Mouse (Mus musculus): Measurements from ENCODE around the gene Otc. TPM values are rescaled to one million over a fixed set of nuclear protein-coding genes. Genes with fewer than 3 reads are reported as not detected.

Otc gene
- total RNA-seq (2014; rRNA removed) = not detected in 2 replicates
- not detected in 2 replicates for polyA plus RNA-seq (2015; fragmentation: Nextera tagmentation; extraction: Ambion mirVana)

GRCm38 (mm10) chrX:10251852-10252504, at the start of gene Otc:
Otc (plus strand) TSS chrX:10252305.
- ATAC-seq (ENCODE audit: low FRiP score) (0 out of 2 replicates have a peak, but pooled peaks have one; percentile 44), DNase-seq (ENCODE audit: low spot score) (peak; percentile 14)
- H3K9me3 ChIP-seq (ENCODE audit: low read length) = no peaks in the 10 kb centered on the region
- no peak within 1 kb of the TSS for H3K27ac ChIP-seq (ENCODE audit: low read depth, low read length)
- no peaks in the 10 kb centered on the region for H3K27me3 ChIP-seq (ENCODE audit: insufficient read depth, low read length)
- H3K36me3 ChIP-seq (ENCODE audit: insufficient read depth, low read length) = no peaks in the 10 kb centered on the region
- H3K4me3 ChIP-seq (ENCODE audit: low read depth, low read length) = no peak within 1 kb of the TSS
- H3K4me2 ChIP-seq (ENCODE audit: low read depth, low read length, poor library complexity, severe bottlenecking) = no peak within 1 kb of the TSS
- TF ChIP-seq CTCF (IDR thresholded peaks at IDR 0.05) = no peak
- WGBS = 37% methylated on average over 2 of the region's 2 CpGs
- H3K4me1 ChIP-seq (ENCODE audit: insufficient read depth, low read length) = no peaks in the 10 kb centered on the region
- no peak within 1 kb of the TSS for H3K9ac ChIP-seq (replicated peaks; ENCODE audit: low read length, poor library complexity, severe bottlenecking)

- no peaks in the 10 kb centered on the region for H3K9me3 ChIP-seq (ENCODE audit: low read length)
- H3K36me3 ChIP-seq (ENCODE audit: insufficient read depth, low read length) = peaks cover 6% of the 10 kb centered on the region; the same call in 1 of the 2 replicates
- 84% methylated on average over 5 of the region's 5 CpGs for WGBS
- no peak for ATAC-seq (ENCODE audit: low FRiP score)
- no peak for TF ChIP-seq CTCF (IDR thresholded peaks at IDR 0.05)
- H3K4me2 ChIP-seq (ENCODE audit: low read depth, low read length, poor library complexity, severe bottlenecking) = no peak overlapping the region
- no peak for DNase-seq (ENCODE audit: low spot score)
- no peaks in the 10 kb centered on the region for H3K4me1 ChIP-seq (ENCODE audit: insufficient read depth, low read length)
- H3K27ac ChIP-seq (ENCODE audit: low read depth, low read length) = no peak overlapping the region
- H3K4me3 ChIP-seq (ENCODE audit: low read depth, low read length) = no peak overlapping the region
- no peak overlapping the region for H3K9ac ChIP-seq (replicated peaks; ENCODE audit: low read length, poor library complexity, severe bottlenecking)
- no peaks in the 10 kb centered on the region for H3K27me3 ChIP-seq (ENCODE audit: insufficient read depth, low read length)
Measured at GRCm38 (mm10) chrX:10205937-10206336, 46.2 kb upstream of the Otc start.

- 27% methylated on average over 16 of the region's 16 CpGs for WGBS
- H3K4me1 ChIP-seq (ENCODE audit: insufficient read depth, low read length) = no peaks in the 10 kb centered on the region
- peak overlapping the region; percentile 34 for H3K4me2 ChIP-seq (ENCODE audit: low read depth, low read length, poor library complexity, severe bottlenecking)
- H3K4me3 ChIP-seq (ENCODE audit: low read depth, low read length) = peak overlapping the region; percentile 54
- H3K27me3 ChIP-seq (ENCODE audit: insufficient read depth, low read length) = no peaks in the 10 kb centered on the region
- no peaks in the 10 kb centered on the region for H3K9me3 ChIP-seq (ENCODE audit: low read length)
- peak overlapping the region; percentile 67 for H3K9ac ChIP-seq (replicated peaks; ENCODE audit: low read length, poor library complexity, severe bottlenecking)
- H3K36me3 ChIP-seq (ENCODE audit: insufficient read depth, low read length) = no peaks in the 10 kb centered on the region
- no peak for TF ChIP-seq CTCF (IDR thresholded peaks at IDR 0.05)
- ATAC-seq (ENCODE audit: low FRiP score) (peak; percentile 53; the same call in 1 of the 2 replicates), DNase-seq (ENCODE audit: low spot score) (peak; percentile 56)
- peak overlapping the region; percentile 83 for H3K27ac ChIP-seq (ENCODE audit: low read depth, low read length)
Measured at GRCm38 (mm10) chrX:10215972-10216371, 36.1 kb upstream of the Otc start.

GRCm38 (mm10) chrX:10216410-10216949, 35.6 kb upstream of the Otc start, which contains the start of gene Rpgr:
Rpgr (minus strand) TSS chrX:10216920.
- H3K4me3 ChIP-seq (ENCODE audit: low read depth, low read length) = peak within 1 kb of the TSS; percentile 54
- H3K36me3 ChIP-seq (ENCODE audit: insufficient read depth, low read length) = no peaks in the 10 kb centered on the region
- H3K9me3 ChIP-seq (ENCODE audit: low read length) = no peaks in the 10 kb centered on the region
- H3K4me1 ChIP-seq (ENCODE audit: insufficient read depth, low read length) = no peaks in the 10 kb centered on the region
- peak; percentile 94 for DNase-seq (ENCODE audit: low spot score)
- peak within 1 kb of the TSS; percentile 34 for H3K4me2 ChIP-seq (ENCODE audit: low read depth, low read length, poor library complexity, severe bottlenecking)
- peak; percentile 85 for TF ChIP-seq CTCF (IDR thresholded peaks at IDR 0.05)
- peak within 1 kb of the TSS; percentile 67 for H3K9ac ChIP-seq (replicated peaks; ENCODE audit: low read length, poor library complexity, severe bottlenecking)
- 18% methylated on average over 41 of the region's 47 CpGs for WGBS
- peak; percentile 98 for ATAC-seq (ENCODE audit: low FRiP score)
- no peaks in the 10 kb centered on the region for H3K27me3 ChIP-seq (ENCODE audit: insufficient read depth, low read length)
- peak within 1 kb of the TSS; percentile 83 for H3K27ac ChIP-seq (ENCODE audit: low read depth, low read length)

- H3K27me3 ChIP-seq (ENCODE audit: insufficient read depth, low read length) = no peaks in the 10 kb centered on the region
- H3K4me1 ChIP-seq (ENCODE audit: insufficient read depth, low read length) = no peaks in the 10 kb centered on the region
- no peak overlapping the region for H3K4me2 ChIP-seq (ENCODE audit: low read depth, low read length, poor library complexity, severe bottlenecking)
- TF ChIP-seq CTCF (IDR thresholded peaks at IDR 0.05) = no peak
- no peaks in the 10 kb centered on the region for H3K36me3 ChIP-seq (ENCODE audit: insufficient read depth, low read length)
- no peaks in the 10 kb centered on the region for H3K9me3 ChIP-seq (ENCODE audit: low read length)
- DNase-seq (ENCODE audit: low spot score) = peak; percentile 42
- H3K9ac ChIP-seq (replicated peaks; ENCODE audit: low read length, poor library complexity, severe bottlenecking) = no peak overlapping the region
- no peak overlapping the region for H3K27ac ChIP-seq (ENCODE audit: low read depth, low read length)
- no peak overlapping the region for H3K4me3 ChIP-seq (ENCODE audit: low read depth, low read length)
- ATAC-seq (ENCODE audit: low FRiP score) = no peak
- WGBS = 65% methylated on average over 6 of the region's 6 CpGs
Measured at GRCm38 (mm10) chrX:10219281-10219680, 32.8 kb upstream of the Otc start.

- Histone ChIP-seq H3K36me3 (ENCODE audit: insufficient read depth, low read length) (no peaks in the 10 kb centered on the region), H3K27me3 (ENCODE audit: insufficient read depth, low read length) (no peaks in the 10 kb centered on the region), H3K4me2 (ENCODE audit: low read depth, low read length, poor library complexity, severe bottlenecking) (no peak overlapping the region), H3K4me1 (ENCODE audit: insufficient read depth, low read length) (no peaks in the 10 kb centered on the region), H3K9me3 (ENCODE audit: low read length) (no peaks in the 10 kb centered on the region), H3K4me3 (ENCODE audit: low read depth, low read length) (no peak overlapping the region), H3K9ac (replicated peaks; ENCODE audit: low read length, poor library complexity, severe bottlenecking) (no peak overlapping the region), H3K27ac (ENCODE audit: low read depth, low read length) (no peak overlapping the region)
- TF ChIP-seq CTCF (IDR thresholded peaks at IDR 0.05) = peak; percentile 73
- whole genome bisulfite sequencing = 61% methylated on average over 2 of the region's 2 CpGs
- peak; percentile 60 for DNase-seq (ENCODE audit: low spot score)
- no peak for ATAC-seq (ENCODE audit: low FRiP score)
Measured at GRCm38 (mm10) chrX:10233051-10233450, 19.1 kb upstream of the Otc start.
